Mouse (Mus musculus) stomach, embryonic 15.5 days (tissue): ENCODE data around the gene Rps19. TPM values are rescaled to one million over a fixed set of nuclear protein-coding genes. Genes with fewer than 3 reads are reported as not detected.
"Not testable (repeated sequence)": the region's sequence is repeated elsewhere in the genome, so short reads cannot be mapped to it uniquely, and the experiment has no call there.

Source experiments
- ATAC-seq: fragments of 200-750 bp; cut with Nextera tagmentation; 2 replicates; pipeline ENCODE4 v1.8.0; 2017; ENCODE audit warnings: low read depth, moderate number of reproducible peaks, moderate TSS enrichment; ENCODE audit not compliant: insufficient read depth, low FRiP score
- H3K27ac ChIP-seq: fragments of 300-500 bp; sonication (generic); 2 replicates; pipeline ENCODE4 v1.5.1; 2015; ENCODE audit warnings: mild to moderate bottlenecking, inconsistent platforms
- H3K27me3 ChIP-seq: fragments of 300-500 bp; sonication (generic); replicated peaks from 2 replicates; pipeline ENCODE4 v1.6.1; 2015; ENCODE audit warnings: inconsistent platforms
- H3K36me3 ChIP-seq: fragments of 300-500 bp; sonication (generic); 2 replicates; pipeline ENCODE4 v1.6.1; 2015; ENCODE audit warnings: inconsistent platforms
- H3K4me1 ChIP-seq: fragments of 300-500 bp; sonication (generic); 2 replicates; pipeline ENCODE4 v1.6.1; 2015; ENCODE audit warnings: inconsistent platforms
- H3K4me2 ChIP-seq: fragments of 300-500 bp; sonication (generic); 2 replicates; pipeline ENCODE4 v1.6.1; 2015; ENCODE audit warnings: mild to moderate bottlenecking, inconsistent platforms
- H3K4me3 ChIP-seq: fragments of 300-500 bp; sonication (generic); replicated peaks from 2 replicates; pipeline ENCODE4 v1.5.1; 2015; ENCODE audit warnings: inconsistent platforms
- H3K9ac ChIP-seq: fragments of 300-500 bp; sonication (generic); 2 replicates; pipeline ENCODE4 v1.6.1; 2015; ENCODE audit warnings: inconsistent platforms
- H3K9me3 ChIP-seq: fragments of 300-500 bp; sonication (generic); 2 replicates; pipeline ENCODE4 v1.6.1; 2016; ENCODE audit warnings: inconsistent platforms
- WGBS: fragments of 180-500 bp; shearing (Covaris S2); methylation state at CpG from one replicate; pipeline ENCODE4 v1.1.7; 2015; 5-methylcytosine and 5-hydroxymethylcytosine counted together
- polyA plus RNA-seq: library from polyadenylated mRNA; unstranded; fragments of >200 nt; fragmentation: Nextera tagmentation; extraction: Ambion mirVana; gene quantifications from 2 replicates; pipeline ENCODE4 v1.2.1, GENCODE M21; 2015

Rps19 gene
- polyA plus RNA-seq, 1 experiment from 2014 or later: 2,486 TPM

- Histone ChIP-seq H3K4me1 (peaks cover 18% of the 10 kb centered on the region), H3K4me3 (no peak overlapping the region), H3K27ac (no peak overlapping the region), H3K27me3 (no peaks in the 10 kb centered on the region), H3K9me3 (no peaks in the 10 kb centered on the region), H3K36me3 (peaks cover 9% of the 10 kb centered on the region; the same call in 1 of the 2 replicates), H3K4me2 (no peak overlapping the region), H3K9ac (no peak overlapping the region)
- WGBS: 89% methylated on average over 9 of the region's 9 CpGs
- ATAC-seq: no peak
Observed at GRCm38 (mm10) chr7:24882416-24883199, 1.6 kb upstream of the Rps19 start.

GRCm38 (mm10) chr7:24884693-24885291, 621 bp downstream of the Rps19 start:
- Histone ChIP-seq H3K4me1 (peaks cover 18% of the 10 kb centered on the region), H3K27ac (peak overlapping the region; percentile 89), H3K4me2 (peak overlapping the region; percentile 67), H3K9ac (peak overlapping the region; percentile 100), H3K9me3 (no peaks in the 10 kb centered on the region), H3K27me3 (no peaks in the 10 kb centered on the region), H3K4me3 (peak overlapping the region; percentile 81), H3K36me3 (peaks cover 28% of the 10 kb centered on the region)
- ATAC-seq: no peak
- WGBS: under 1% methylated on average over 47 of the region's 47 CpGs

- Histone ChIP-seq H3K9ac (peak overlapping the region; percentile 100), H3K27me3 (no peaks in the 10 kb centered on the region), H3K36me3 (peaks cover 36% of the 10 kb centered on the region), H3K4me2 (peak overlapping the region; percentile 67), H3K4me1 (peaks cover 18% of the 10 kb centered on the region), H3K27ac (peak overlapping the region; percentile 89; the same call in 1 of the 2 replicates), H3K4me3 (peak overlapping the region; percentile 81), H3K9me3 (no peaks in the 10 kb centered on the region)
- ATAC-seq: no peak
- WGBS: 24% methylated on average over 12 of the region's 12 CpGs
Observed at GRCm38 (mm10) chr7:24885468-24886307, 1.5 kb downstream of the Rps19 start.

GRCm38 (mm10) chr7:24886308-24886633, 2.1 kb downstream of the Rps19 start:
- Histone ChIP-seq H3K27me3 (no peaks in the 10 kb centered on the region), H3K9ac (peak overlapping the region; percentile 100), H3K4me2 (peak overlapping the region; percentile 67), H3K9me3 (no peaks in the 10 kb centered on the region), H3K36me3 (peaks cover 39% of the 10 kb centered on the region), H3K4me1 (peaks cover 18% of the 10 kb centered on the region), H3K4me3 (peak overlapping the region; percentile 81), H3K27ac (peak overlapping the region; percentile 54; the same call in 1 of the 2 replicates)
- ATAC-seq: no peak
- 58% methylated on average over 4 of the region's 4 CpGs for WGBS

- Histone ChIP-seq H3K9me3 (no peaks in the 10 kb centered on the region), H3K27ac (no peak overlapping the region), H3K4me2 (peak overlapping the region; percentile 67), H3K4me3 (no peak overlapping the region), H3K4me1 (peaks cover 18% of the 10 kb centered on the region), H3K9ac (no peak overlapping the region), H3K27me3 (no peaks in the 10 kb centered on the region), H3K36me3 (peaks cover 39% of the 10 kb centered on the region)
- 67% methylated on average over 4 of the region's 4 CpGs for WGBS
- ATAC-seq: no peak
Observed at GRCm38 (mm10) chr7:24887096-24887495, 2.9 kb downstream of the Rps19 start.

- no peaks in the 10 kb centered on the region for H3K9me3 ChIP-seq
- H3K27me3 ChIP-seq: no peaks in the 10 kb centered on the region
- peaks cover 39% of the 10 kb centered on the region for H3K36me3 ChIP-seq
- no peak overlapping the region for H3K4me2 ChIP-seq
- ATAC-seq: no peak
- H3K4me3 ChIP-seq: no peak overlapping the region
- no peak overlapping the region for H3K9ac ChIP-seq
- peaks cover 18% of the 10 kb centered on the region for H3K4me1 ChIP-seq
- peak overlapping the region; percentile 45; the same call in 1 of the 2 replicates for H3K27ac ChIP-seq
- 79% methylated on average over 6 of the region's 6 CpGs for WGBS
Observed at GRCm38 (mm10) chr7:24889431-24890220, 5.5 kb downstream of the Rps19 start.

GRCm38 (mm10) chr7:24890281-24891216, 6.4 kb downstream of the Rps19 start:
- H3K27ac ChIP-seq: 0 out of 2 replicates have a peak overlapping the region, but pooled peaks have one; percentile 45
- no peak overlapping the region for H3K9ac ChIP-seq
- peaks cover 18% of the 10 kb centered on the region for H3K4me1 ChIP-seq
- ATAC-seq: peak; percentile 47; the same call in 1 of the 2 replicates
- WGBS: 32% methylated on average over 10 of the region's 10 CpGs
- H3K4me2 ChIP-seq: no peak overlapping the region
- H3K9me3 ChIP-seq: no peaks in the 10 kb centered on the region
- H3K4me3 ChIP-seq: no peak overlapping the region
- peaks cover 39% of the 10 kb centered on the region for H3K36me3 ChIP-seq
- H3K27me3 ChIP-seq: no peaks in the 10 kb centered on the region

GRCm38 (mm10) chr7:24891241-24892124, 7.3 kb downstream of the Rps19 start:
- Histone ChIP-seq H3K4me3 (no peak overlapping the region), H3K9me3 (no peaks in the 10 kb centered on the region), H3K36me3 (peaks cover 31% of the 10 kb centered on the region), H3K9ac (no peak overlapping the region), H3K4me1 (peaks cover 9% of the 10 kb centered on the region), H3K27ac (no peak overlapping the region), H3K27me3 (no peaks in the 10 kb centered on the region), H3K4me2 (no peak overlapping the region)
- no peak for ATAC-seq
- WGBS: 63% methylated on average over 3 of the region's 3 CpGs

- peaks cover 31% of the 10 kb centered on the region for H3K36me3 ChIP-seq
- 58% methylated on average over 2 of the region's 2 CpGs for WGBS
- no peaks in the 10 kb centered on the region for H3K9me3 ChIP-seq
- H3K9ac ChIP-seq: no peak overlapping the region
- no peak for ATAC-seq
- no peak overlapping the region for H3K4me2 ChIP-seq
- H3K4me3 ChIP-seq: no peak overlapping the region
- no peaks in the 10 kb centered on the region for H3K27me3 ChIP-seq
- H3K4me1 ChIP-seq: peaks cover 3% of the 10 kb centered on the region; the same call in 1 of the 2 replicates
- no peak overlapping the region for H3K27ac ChIP-seq
Observed at GRCm38 (mm10) chr7:24892125-24892583, 8.0 kb downstream of the Rps19 start.

GRCm38 (mm10) chr7:24895749-24896148, 11.6 kb downstream of the Rps19 start:
- not testable (repeated sequence) for H3K4me2 ChIP-seq, H3K4me3 ChIP-seq, H3K27ac ChIP-seq, ATAC-seq, H3K4me1 ChIP-seq, H3K36me3 ChIP-seq, H3K9ac ChIP-seq, H3K27me3 ChIP-seq, H3K9me3 ChIP-seq
- 90% methylated on average over 2 of the region's 2 CpGs for WGBS
